Mouse (Mus musculus): Measurements from ENCODE around the gene Slc22a4. TPM values are rescaled to one million over a fixed set of nuclear protein-coding genes. Genes with fewer than 3 reads are reported as not detected.
"Not testable (repeated sequence)": the region's sequence is repeated elsewhere in the genome, so short reads cannot be mapped to it uniquely, and the experiment has no call there.

Gene Slc22a4
- total RNA-seq, 2 experiments from 2014 or later, result 154 to 202 TPM

- ATAC-seq (replicated peaks; ENCODE audit: low FRiP score, poor library complexity, severe bottlenecking), result no peak
These were observed 73.2 kb downstream of the Slc22a4 start for GRCm38 (mm10) chr11:53954653-53955052.

- not testable (repeated sequence) for ATAC-seq (replicated peaks; ENCODE audit: low FRiP score, poor library complexity, severe bottlenecking)
These were observed 77.8 kb downstream of the Slc22a4 start for GRCm38 (mm10) chr11:53950133-53950532.

Other genes with a start within 250 kb of the Slc22a4 start
- not detected in 2 replicates for gene Gm12216, start 168.8 kb downstream of the Slc22a4 start, total RNA-seq (2015; ENCODE audit: low replicate concordance)
- 0.17 TPM in 1 of 2 replicates, not detected in the other for gene Gm12216, start 168.8 kb downstream of the Slc22a4 start, total RNA-seq (2017; ENCODE audit: low replicate concordance)
- gene Slc22a5, start 136.4 kb downstream of the Slc22a4 start, total RNA-seq (2015; ENCODE audit: low replicate concordance), result 2.1 and 2.7 TPM in 2 replicates
- gene Slc22a5, start 136.4 kb downstream of the Slc22a4 start, total RNA-seq (2017; ENCODE audit: low replicate concordance), result 2.0 and 2.4 TPM in 2 replicates
- gene Slc22a21, start 47.8 kb downstream of the Slc22a4 start, total RNA-seq (2015; ENCODE audit: low replicate concordance), result 12.1 and 23.4 TPM in 2 replicates
- 8.9 and 16.9 TPM in 2 replicates for gene Slc22a21, start 47.8 kb downstream of the Slc22a4 start, total RNA-seq (2017; ENCODE audit: low replicate concordance)
- 2.1 and 15.6 TPM in 2 replicates for gene Pdlim4, start 40.9 kb upstream of the Slc22a4 start, total RNA-seq (2015; ENCODE audit: low replicate concordance)
- 0.56 TPM in 1 of 2 replicates, not detected in the other for gene Pdlim4, start 40.9 kb upstream of the Slc22a4 start, total RNA-seq (2017; ENCODE audit: low replicate concordance)
- gene P4ha2, start 72.0 kb upstream of the Slc22a4 start, total RNA-seq (2015; ENCODE audit: low replicate concordance), result 0.84 TPM in 1 of 2 replicates, not detected in the other
- 0.84 TPM in 1 of 2 replicates, not detected in the other for gene P4ha2, start 72.0 kb upstream of the Slc22a4 start, total RNA-seq (2017; ENCODE audit: low replicate concordance)
- not detected in 2 replicates for gene Csf2, start 221.6 kb upstream of the Slc22a4 start, total RNA-seq (2015; ENCODE audit: low replicate concordance)
- not detected in 2 replicates for gene Csf2, start 221.6 kb upstream of the Slc22a4 start, total RNA-seq (2017; ENCODE audit: low replicate concordance)
- gene Il3, start 239.2 kb upstream of the Slc22a4 start, total RNA-seq (2015; ENCODE audit: low replicate concordance), result not detected in 2 replicates
- gene Il3, start 239.2 kb upstream of the Slc22a4 start, total RNA-seq (2017; ENCODE audit: low replicate concordance), result not detected in 2 replicates